Mouse (Mus musculus) olfactory bulb, adult 2 months (tissue): ENCODE measurements around the gene B2m.

Experiments used
- CTCF ChIP-seq: fragments of 200-500 bp; IDR thresholded peaks from 2 replicates; pipeline ENCODE4 v1.5.1; 2012; ENCODE audit warnings: low read depth, mild to moderate bottlenecking, low read length, moderate library complexity; ENCODE audit not compliant: insufficient read depth
- POLR2A ChIP-seq: fragments of 200-500 bp; IDR thresholded peaks from 2 replicates; pipeline ENCODE4 v1.6.1; 2012; ENCODE audit warnings: mild to moderate bottlenecking, low read depth, low read length, moderate library complexity; ENCODE audit not compliant: insufficient read depth

DNA sequence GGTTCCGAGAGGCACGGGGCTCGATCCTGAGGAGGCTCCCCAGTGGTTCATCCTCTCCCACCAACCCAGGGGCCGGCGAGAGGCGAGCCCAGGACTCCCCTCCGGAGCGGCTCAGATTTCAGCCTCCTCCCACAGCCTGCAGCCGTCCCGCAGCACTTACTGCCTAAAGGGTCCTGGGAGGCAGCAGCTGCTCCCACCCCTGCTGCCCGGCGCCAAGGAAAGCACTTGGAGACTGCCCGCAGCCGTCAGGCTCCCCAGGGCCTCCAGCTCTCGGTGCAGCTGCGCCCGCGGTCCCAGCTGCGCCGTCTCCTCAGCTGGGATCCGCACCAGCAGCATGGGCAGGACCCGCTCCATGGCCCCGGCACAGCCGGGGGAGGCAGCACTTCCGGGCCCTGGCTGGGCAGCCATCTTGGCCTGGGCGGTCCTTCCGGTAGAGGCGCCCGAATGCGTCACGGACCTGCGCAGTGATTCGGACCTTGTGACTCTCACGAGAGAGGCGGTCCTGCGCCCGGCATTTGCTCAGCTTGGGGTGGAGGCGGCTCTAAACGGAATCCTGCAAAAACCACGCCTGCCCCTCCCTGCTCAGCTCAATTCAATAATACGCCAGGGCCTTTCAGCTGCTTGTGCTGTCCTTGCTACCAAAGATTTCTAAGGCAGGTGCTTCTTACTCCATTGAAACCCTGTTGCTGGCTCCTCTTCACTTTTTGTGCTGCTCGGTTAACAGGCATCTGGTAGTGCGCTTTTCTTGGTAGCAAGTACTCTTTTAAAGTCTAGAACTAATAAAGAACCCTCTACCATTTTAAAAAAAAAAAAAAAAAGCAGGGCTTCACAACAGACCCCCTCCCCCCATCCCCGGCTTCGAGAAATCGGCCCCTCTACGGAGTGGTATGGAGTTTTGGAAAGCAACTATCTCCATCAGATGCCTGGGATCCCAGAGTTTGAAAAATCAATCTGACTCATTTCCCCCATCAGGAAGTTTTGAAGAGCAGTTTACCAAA, 29.2 kb upstream of the B2m start, which contains the start of gene Spg11:
- TF ChIP-seq CTCF = no peak
- peak; percentile 100 for TF ChIP-seq POLR2A
